Mouse (Mus musculus) cortical plate, adult 2 months (tissue): Measurements from ENCODE around the gene Nrxn3. TPM values are rescaled to one million over a fixed set of nuclear protein-coding genes. Genes with fewer than 3 reads are reported as not detected.

Experiments used
- H3K27ac ChIP-seq: fragments of 200-500 bp; 2 replicates; pipeline ENCODE4 v1.5.1; 2012; ENCODE audit warnings: low read length, control low read depth, inconsistent platforms; ENCODE audit not compliant: insufficient read depth
- H3K4me1 ChIP-seq: fragments of 200-500 bp; 2 replicates; pipeline ENCODE4 v1.6.1; 2011; ENCODE audit warnings: low read length; ENCODE audit not compliant: control insufficient read depth, insufficient read depth
- H3K4me3 ChIP-seq: fragments of 200-500 bp; 2 replicates; pipeline ENCODE4 v1.5.1; 2011; ENCODE audit warnings: mild to moderate bottlenecking, low read length, control low read depth; ENCODE audit not compliant: insufficient read depth
- CTCF ChIP-seq: fragments of 200-500 bp; IDR thresholded peaks from 2 replicates; pipeline ENCODE4 v1.5.1; 2011; ENCODE audit warnings: mild to moderate bottlenecking, control low read depth, low read length; ENCODE audit not compliant: insufficient read depth; ENCODE audit errors: extremely low read depth
- POLR2A ChIP-seq: fragments of 200-500 bp; IDR thresholded peaks from 2 replicates; pipeline ENCODE4 v1.6.1; 2011; ENCODE audit warnings: mild to moderate bottlenecking, low read length, control low read depth; ENCODE audit not compliant: insufficient read depth; ENCODE audit errors: extremely low read depth
- polyA plus RNA-seq: library from polyadenylated mRNA; depleted of rRNA; stranded (reverse); fragments of >200 nt; gene quantifications from 2 replicates; pipeline ENCODE4 v1.2.3, GENCODE M21; 2012

Nrxn3 gene
- polyA plus RNA-seq, 1 experiment = 70.2 TPM

DNA sequence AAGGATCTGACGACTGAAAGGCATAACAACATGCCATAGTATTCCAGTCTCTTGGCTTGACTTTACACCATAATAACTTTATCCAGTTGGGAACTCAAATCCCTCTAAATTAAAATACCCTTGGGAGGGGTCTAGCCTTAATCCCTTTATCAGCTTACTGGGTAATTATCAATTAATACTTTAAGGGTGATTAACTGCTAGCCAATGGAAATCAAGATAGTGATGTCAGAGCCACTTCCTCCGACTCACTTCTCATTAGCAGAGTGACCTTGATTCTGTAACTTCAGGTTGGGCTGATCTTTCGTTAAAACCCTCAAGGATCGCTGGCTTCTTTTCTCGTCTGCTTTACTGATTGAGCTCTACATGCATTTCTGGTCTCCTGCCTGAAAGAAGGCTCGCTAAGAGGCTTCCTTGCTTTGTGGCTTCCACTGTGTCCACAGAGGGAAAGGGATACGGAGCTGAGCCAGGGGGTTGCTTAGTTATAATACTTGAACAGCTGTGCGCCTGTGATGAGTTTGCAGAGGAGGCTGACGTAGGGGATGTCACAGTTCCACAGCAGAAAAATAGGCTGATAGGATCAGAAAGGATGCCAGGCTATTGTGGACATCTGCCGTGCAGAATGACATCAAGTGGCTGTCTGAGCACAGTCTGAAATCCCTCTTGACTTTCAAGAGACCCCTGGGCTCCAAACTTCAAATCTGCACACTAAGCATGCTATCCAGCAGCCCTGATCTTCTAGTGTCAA lies 352.0 kb downstream of the Nrxn3 start:
- TF ChIP-seq CTCF (no peak), POLR2A (no peak)

DNA sequence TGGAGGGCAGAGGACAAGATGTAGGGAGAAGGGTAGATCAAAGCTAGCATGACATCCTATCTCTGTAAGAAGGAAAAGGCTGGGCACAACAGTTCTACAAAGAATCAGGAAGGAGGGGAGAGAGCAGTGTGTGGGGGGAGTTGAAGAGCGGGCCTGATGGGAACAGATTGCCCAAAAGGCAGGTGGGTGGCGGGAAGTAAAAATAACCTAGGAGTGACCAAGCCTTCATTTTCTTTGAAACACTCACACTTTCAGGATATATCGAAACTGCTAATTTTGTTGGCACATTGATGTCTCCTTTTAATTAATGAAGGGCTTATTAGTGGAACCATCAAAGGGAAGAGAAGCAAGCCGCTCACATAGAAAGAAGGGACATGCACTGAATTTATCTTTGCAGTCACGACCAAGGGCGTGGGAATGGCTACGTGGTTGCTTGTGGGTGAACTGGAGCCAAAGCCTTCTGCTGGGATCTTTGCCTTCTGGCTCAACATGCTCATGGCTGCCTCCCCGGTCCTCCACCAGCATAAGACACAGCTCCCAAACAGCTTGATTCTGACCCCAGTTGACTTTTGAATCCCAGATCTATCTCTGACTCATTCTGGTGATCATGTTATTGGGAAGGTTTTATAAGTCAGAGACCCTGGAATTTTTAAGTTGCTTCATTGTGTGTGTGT lies 371.3 kb downstream of the Nrxn3 start:
- H3K4me3 ChIP-seq = no peak overlapping the region
- TF ChIP-seq POLR2A = no peak
- no peak for TF ChIP-seq CTCF
- H3K4me1 ChIP-seq = peaks cover 4% of the 10 kb centered on the region
- H3K27ac ChIP-seq = peak overlapping the region; percentile 84; the same call in 1 of the 2 replicates

More for the DNA sequence above, 352.0 kb downstream of the Nrxn3 start:
- Histone ChIP-seq H3K4me1 (peaks cover 4% of the 10 kb centered on the region), H3K27ac (no peak overlapping the region), H3K4me3 (no peak overlapping the region)

DNA sequence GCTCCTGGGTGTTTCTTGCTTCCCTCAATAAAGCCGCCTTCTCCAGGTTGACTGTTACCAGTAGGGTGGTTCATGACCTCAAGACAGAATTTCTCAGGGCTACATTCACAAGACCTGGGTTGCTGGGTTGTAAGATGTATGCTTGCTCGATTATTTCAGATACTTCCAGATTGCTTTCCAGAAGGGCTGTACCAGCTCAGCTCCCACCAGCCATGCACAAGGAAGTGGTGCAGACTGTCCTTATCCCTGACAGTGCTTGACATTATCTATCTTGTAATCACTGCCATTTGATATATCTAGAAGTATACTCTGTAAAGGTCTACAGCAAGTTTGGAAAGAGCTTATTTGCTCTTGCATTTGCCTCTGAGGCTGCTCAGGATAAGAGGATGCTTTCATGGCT lies 374.9 kb downstream of the Nrxn3 start:
- Histone ChIP-seq H3K4me3 (no peak overlapping the region), H3K27ac (peak overlapping the region; percentile 64; the same call in 1 of the 2 replicates), H3K4me1 (peaks cover 4% of the 10 kb centered on the region; the same call in 1 of the 2 replicates)
- TF ChIP-seq POLR2A (no peak), CTCF (no peak)

DNA sequence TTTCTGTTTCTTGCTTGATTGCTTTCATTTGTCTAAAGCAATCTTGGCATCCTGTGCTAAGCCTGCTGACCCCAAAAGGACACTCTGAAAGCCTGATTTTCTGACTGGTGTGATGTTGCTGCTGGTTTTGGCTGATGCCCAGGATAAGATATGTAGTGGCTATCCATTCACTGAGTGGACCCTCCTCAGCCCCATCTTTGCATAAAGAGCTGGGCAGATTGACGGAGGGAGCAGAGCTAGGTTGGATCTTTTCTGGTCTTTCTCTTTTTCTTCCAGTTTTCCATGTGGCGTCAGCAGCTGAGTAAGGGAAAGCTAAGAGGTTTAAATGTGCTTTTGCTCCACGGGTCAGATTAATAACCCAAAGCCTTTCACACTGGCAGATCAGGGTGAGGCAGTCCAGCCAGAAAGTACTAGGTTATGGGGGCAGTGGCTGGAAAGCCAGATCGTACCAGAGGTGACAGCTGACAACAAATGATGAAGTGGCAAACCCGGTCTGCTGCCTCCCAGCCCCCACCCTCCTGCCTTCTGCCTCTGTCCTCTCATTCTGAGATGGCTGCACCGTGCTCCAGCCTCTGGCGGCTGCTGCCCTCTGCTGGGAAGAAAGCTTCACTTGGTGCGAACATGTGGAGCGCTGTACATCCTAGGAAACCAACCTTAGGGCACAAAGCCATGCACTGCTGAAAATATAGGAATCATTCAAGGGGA lies 383.5 kb downstream of the Nrxn3 start:
- Histone ChIP-seq H3K4me1 (peaks cover 7% of the 10 kb centered on the region; the same call in 1 of the 2 replicates), H3K4me3 (peak overlapping the region; percentile 22; the same call in 1 of the 2 replicates), H3K27ac (no peak overlapping the region)
- no peak for TF ChIP-seq POLR2A
- peak; percentile 86 for TF ChIP-seq CTCF

DNA sequence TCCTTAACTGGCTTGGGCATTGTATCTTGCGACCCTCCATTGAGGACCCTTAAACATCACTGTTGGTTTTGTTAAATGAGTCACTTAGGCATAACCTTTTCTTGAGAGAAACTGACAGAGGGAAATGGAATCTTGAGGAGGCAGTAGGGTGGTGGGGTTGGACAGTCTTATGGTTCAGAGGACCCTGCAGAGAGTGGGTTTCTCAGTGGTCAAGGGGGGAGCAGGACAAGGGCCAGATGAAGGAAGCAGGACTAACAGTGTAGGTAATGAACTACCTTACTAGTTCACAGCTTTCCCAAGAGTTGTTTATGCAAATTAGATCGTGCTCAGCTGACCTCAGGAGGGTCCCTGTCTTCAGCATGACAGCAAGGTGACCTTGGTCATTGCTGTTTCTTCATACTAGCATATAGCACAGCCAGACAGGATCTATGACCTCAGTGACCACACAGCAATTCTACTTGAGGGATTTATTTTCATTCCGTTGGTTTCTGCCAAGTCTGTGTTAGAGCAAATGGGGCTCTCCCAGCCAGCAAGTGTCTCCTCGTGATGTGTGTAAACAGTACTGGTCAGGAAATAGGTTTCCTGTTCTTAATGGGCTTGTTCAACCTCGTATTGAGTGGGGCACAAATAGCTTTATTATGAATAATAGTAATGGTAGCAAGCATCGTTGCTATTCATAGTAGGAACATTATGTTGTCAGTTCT lies 384.4 kb downstream of the Nrxn3 start:
- peaks cover 7% of the 10 kb centered on the region; the same call in 1 of the 2 replicates for H3K4me1 ChIP-seq
- H3K27ac ChIP-seq = no peak overlapping the region
- H3K4me3 ChIP-seq = no peak overlapping the region
- TF ChIP-seq POLR2A (no peak), CTCF (no peak)

DNA sequence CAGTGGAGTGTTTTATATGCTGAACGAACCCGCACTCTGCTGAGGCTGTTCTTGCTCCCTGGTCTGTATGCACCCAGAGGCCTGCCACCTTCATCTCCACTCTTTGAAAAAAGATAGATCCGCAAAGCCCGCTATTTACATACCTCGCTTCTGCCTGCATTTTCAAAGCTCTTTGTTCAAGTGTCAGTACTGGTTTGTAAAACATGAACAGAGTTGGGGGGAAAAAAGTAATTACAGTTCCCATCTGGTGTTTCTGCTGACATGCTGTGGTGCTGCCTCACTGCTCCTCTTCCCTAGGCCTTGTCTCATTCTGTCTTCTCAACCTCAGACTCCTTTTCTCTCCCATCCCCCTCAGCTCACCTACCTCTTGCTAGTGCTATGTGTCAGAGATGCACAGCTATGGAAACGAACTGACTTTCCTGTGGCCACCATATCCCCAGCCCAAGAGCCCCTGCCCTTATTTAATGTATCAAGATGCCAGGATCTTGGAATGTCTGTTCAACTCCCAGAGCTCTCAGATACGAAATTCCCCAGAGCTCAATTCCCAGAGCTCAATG lies 387.2 kb downstream of the Nrxn3 start:
- TF ChIP-seq POLR2A = no peak
- no peak for TF ChIP-seq CTCF
- Histone ChIP-seq H3K4me3 (no peak overlapping the region), H3K27ac (no peak overlapping the region), H3K4me1 (peaks cover 7% of the 10 kb centered on the region; the same call in 1 of the 2 replicates)

DNA sequence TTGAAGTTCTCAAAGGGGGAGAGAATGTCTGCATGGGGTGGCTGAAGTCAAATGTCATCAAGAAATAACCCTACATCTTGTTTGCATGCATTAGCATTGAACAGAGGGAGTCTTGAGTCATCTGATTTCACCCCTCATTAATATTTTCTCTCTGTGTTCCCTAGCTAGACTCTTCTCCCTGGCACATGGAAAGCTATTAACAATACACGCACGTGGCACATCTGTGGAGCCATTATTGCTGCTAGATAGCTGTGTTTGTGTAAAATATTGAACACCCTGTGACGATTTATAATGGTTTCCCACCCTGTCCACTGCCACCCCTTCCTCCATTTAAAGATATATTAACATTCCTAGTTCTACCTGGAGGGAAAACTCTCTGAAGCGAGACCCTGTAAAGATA lies 405.9 kb downstream of the Nrxn3 start:
- H3K4me1 ChIP-seq = 0 out of 2 replicates have a peak, but pooled peaks cover 2% of the 10 kb centered on the region
- no peak overlapping the region for H3K4me3 ChIP-seq
- TF ChIP-seq POLR2A (no peak), CTCF (no peak)
- peak overlapping the region; percentile 60; the same call in 1 of the 2 replicates for H3K27ac ChIP-seq

DNA sequence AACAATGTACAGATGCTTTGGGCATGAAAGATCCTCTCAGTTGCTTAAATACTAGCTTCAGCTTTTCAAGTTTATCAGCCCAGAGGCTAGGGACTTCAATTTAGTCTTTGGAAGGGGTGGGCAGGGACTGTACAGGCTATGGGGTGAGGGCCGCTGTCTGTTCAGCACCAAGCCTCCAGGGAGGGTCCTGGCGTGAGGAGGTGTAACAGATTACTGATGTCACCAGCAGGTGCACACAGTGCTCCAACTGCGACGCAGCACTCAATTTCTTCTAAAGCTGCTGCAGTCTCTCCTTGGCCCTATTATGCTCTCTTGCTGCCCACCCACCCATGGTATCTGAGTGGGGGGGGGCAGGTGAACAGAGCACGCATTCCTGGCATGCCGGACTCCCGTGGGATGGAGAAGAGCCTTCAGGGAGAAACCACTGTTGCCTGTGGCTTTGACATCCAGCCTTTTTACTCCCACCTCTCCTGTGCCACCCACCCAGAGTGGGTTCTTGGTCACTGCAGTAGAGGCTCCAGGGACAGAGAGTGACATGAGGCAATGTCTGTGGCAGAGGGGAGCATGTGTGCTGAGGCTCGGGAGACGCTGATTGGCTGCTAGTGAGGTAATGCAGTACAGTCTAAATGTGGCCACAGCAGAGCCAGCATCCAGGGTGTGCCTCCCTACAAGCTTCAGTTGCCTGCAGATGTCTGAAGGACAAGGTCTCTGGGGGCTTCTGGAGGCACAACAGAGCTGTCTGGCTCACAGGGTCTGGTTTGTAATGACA lies 406.6 kb downstream of the Nrxn3 start:
- TF ChIP-seq POLR2A (peak; percentile 83), CTCF (no peak)
- Histone ChIP-seq H3K27ac (peak overlapping the region; percentile 60), H3K4me3 (no peak overlapping the region), H3K4me1 (0 out of 2 replicates have a peak, but pooled peaks cover 2% of the 10 kb centered on the region)

DNA sequence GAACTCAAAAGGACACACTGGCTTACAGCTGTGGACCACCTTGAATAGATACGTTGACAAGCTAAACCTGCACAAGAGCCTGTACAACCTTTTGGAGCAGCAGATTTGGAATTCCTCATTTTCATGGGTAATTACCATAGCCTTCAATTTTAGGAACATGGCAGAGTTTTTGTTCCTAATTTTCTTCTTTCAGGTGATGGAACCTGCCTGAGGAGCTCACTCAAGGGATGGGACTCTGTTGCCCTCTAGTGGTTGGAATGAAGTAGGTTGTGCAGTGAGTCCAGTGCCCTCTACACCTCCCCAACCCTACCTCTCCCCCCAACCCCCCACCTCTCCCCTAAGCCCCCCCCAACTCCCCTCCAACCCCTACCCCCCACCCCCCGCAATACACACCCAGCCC lies 411.7 kb downstream of the Nrxn3 start:
- TF ChIP-seq POLR2A (no peak), CTCF (peak; percentile 71)
- no peak overlapping the region for H3K27ac ChIP-seq
- H3K4me3 ChIP-seq = no peak overlapping the region
- no peaks in the 10 kb centered on the region for H3K4me1 ChIP-seq
